Mouse (Mus musculus) neural tube, embryonic 15.5 days (tissue): ENCODE results near the gene Lrrc75a. TPM values are rescaled to one million over a fixed set of nuclear protein-coding genes. Genes with fewer than 3 reads are reported as not detected.
A peak's percentile ranks its signal among the peaks of the same experiment; 100 is the strongest.

Experiments
- ATAC-seq: fragments of 200-750 bp; cut with Nextera tagmentation; 2 replicates; pipeline ENCODE4 v1.8.0; 2017; ENCODE audit warnings: mild to moderate bottlenecking, moderate TSS enrichment, moderate library complexity; ENCODE audit not compliant: low FRiP score
- H3K27ac ChIP-seq: fragments of 300-500 bp; sonication (generic); replicated peaks from 2 replicates; pipeline ENCODE4 v1.5.1; 2015; ENCODE audit warnings: mild to moderate bottlenecking, inconsistent platforms
- H3K27me3 ChIP-seq: fragments of 300-500 bp; sonication (generic); replicated peaks from 2 replicates; pipeline ENCODE4 v1.6.1; 2015; ENCODE audit warnings: inconsistent platforms
- H3K36me3 ChIP-seq: fragments of 300-500 bp; sonication (generic); 2 replicates; pipeline ENCODE4 v1.6.1; 2015; ENCODE audit warnings: inconsistent platforms
- H3K4me1 ChIP-seq: fragments of 300-500 bp; sonication (generic); 2 replicates; pipeline ENCODE4 v1.6.1; 2015; ENCODE audit warnings: inconsistent platforms
- H3K4me2 ChIP-seq: fragments of 300-500 bp; sonication (generic); 2 replicates; pipeline ENCODE4 v1.6.1; 2015; ENCODE audit warnings: inconsistent platforms, mild to moderate bottlenecking, moderate library complexity
- H3K4me3 ChIP-seq: fragments of 300-500 bp; sonication (generic); replicated peaks from 2 replicates; pipeline ENCODE4 v1.5.1; 2015; ENCODE audit warnings: mild to moderate bottlenecking, inconsistent platforms
- H3K9ac ChIP-seq: fragments of 300-500 bp; sonication (generic); replicated peaks from 2 replicates; pipeline ENCODE4 v1.6.1; 2015; ENCODE audit warnings: mild to moderate bottlenecking, inconsistent platforms
- H3K9me3 ChIP-seq: fragments of 300-500 bp; sonication (generic); replicated peaks from 2 replicates; pipeline ENCODE4 v1.6.1; 2016; ENCODE audit warnings: inconsistent platforms
- WGBS: fragments of 180-500 bp; shearing (Covaris S2); methylation state at CpG from one replicate; pipeline ENCODE4 v1.1.7; 2015; ENCODE audit warnings: mixed read lengths; 5-methylcytosine and 5-hydroxymethylcytosine counted together
- polyA plus RNA-seq: library from polyadenylated mRNA; unstranded; fragments of >200 nt; fragmentation: Nextera tagmentation; extraction: Ambion mirVana; gene quantifications from 2 replicates; pipeline ENCODE4 v1.2.1, GENCODE M21; 2015

Gene Lrrc75a
- polyA plus RNA-seq, 1 experiment from 2014 or later: 8.2 TPM

- Histone ChIP-seq H3K9ac (peak overlapping the region; percentile 61), H3K27me3 (no peaks in the 10 kb centered on the region), H3K4me3 (peak overlapping the region; percentile 59), H3K27ac (peak overlapping the region; percentile 80), H3K9me3 (no peaks in the 10 kb centered on the region), H3K4me2 (peak overlapping the region; percentile 86), H3K36me3 (peaks cover 10% of the 10 kb centered on the region; the same call in 1 of the 2 replicates), H3K4me1 (peaks cover 24% of the 10 kb centered on the region)
- 67% methylated on average over 16 of the region's 16 CpGs for WGBS
- peak; percentile 35; the same call in 1 of the 2 replicates for ATAC-seq
Measured at GRCm38 (mm10) chr11:62576530-62577152, 71.7 kb downstream of the Lrrc75a start.

DNA sequence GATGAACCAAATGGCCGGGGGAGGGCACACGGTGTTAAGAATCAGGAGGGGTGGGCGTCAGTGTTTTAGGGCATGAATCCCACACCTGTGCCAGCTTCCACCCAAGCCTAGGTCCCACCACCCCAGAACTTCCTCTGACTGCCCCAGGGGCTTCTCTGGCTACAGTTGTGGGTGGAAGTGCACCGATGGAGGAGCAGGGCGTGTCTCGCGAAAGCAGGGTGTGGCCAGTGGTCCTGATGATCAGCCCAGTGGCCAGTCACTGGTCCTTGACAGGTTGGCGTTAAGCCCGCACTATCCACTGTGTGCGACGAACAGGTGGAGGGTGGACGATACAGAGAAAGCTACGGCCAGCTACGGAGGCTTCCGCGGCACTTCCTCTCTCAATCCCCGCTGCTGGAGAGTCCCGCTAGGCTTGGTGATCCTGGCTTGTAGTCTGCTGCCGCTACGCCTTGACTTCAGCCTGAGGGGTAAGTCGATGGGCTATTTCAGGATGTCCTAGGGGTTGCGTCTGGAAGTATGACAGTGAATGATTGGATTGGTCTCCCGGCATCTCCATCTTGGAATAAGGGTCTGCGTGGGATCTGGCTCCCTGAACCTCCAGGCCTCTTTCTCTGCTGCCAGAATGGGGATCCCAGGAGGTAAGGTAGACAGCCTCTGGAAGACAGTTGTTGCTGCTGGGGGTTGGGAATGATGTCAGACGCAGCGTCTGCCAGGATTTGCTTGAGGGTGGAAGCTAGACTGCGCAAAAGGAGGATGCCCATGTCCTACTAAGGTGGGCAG is 72.5 kb downstream of the Lrrc75a start:
- H3K27ac ChIP-seq: peak overlapping the region; percentile 80
- peak overlapping the region; percentile 86 for H3K4me2 ChIP-seq
- peaks cover 24% of the 10 kb centered on the region for H3K4me1 ChIP-seq
- H3K36me3 ChIP-seq: peaks cover 10% of the 10 kb centered on the region; the same call in 1 of the 2 replicates
- no peaks in the 10 kb centered on the region for H3K27me3 ChIP-seq
- WGBS: 5% methylated on average over 27 of the region's 27 CpGs
- peak; percentile 85 for ATAC-seq
- H3K4me3 ChIP-seq: peak overlapping the region; percentile 59
- no peaks in the 10 kb centered on the region for H3K9me3 ChIP-seq
- H3K9ac ChIP-seq: peak overlapping the region; percentile 61

GRCm38 (mm10) chr11:62575297-62575658 is 73.0 kb downstream of the Lrrc75a start:
- 2% methylated on average over 9 of the region's 9 CpGs for WGBS
- peak; percentile 76 for ATAC-seq
- H3K4me1 ChIP-seq: peaks cover 24% of the 10 kb centered on the region
- peak overlapping the region; percentile 86 for H3K4me2 ChIP-seq
- H3K27ac ChIP-seq: peak overlapping the region; percentile 80
- H3K9me3 ChIP-seq: no peaks in the 10 kb centered on the region
- H3K9ac ChIP-seq: peak overlapping the region; percentile 61
- peak overlapping the region; percentile 59 for H3K4me3 ChIP-seq
- H3K36me3 ChIP-seq: peaks cover 10% of the 10 kb centered on the region; the same call in 1 of the 2 replicates
- no peaks in the 10 kb centered on the region for H3K27me3 ChIP-seq

DNA sequence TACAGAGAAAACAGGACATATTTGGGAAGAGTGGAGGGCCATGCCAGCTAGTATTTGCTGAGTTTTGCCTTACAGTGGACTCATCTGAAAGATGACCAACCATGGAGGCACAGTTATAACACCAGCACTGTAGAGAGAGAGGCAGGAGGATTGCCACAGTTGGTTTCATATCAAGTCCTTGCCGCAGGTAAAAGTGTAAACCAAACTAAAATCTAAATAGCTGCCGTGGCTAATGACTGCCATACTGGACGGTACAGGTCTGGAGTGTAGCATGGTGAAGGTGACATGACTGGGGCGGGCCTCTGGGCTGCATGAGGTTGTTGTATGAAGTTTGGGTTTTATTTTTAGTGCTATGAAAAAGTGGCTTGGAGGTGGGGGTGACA is 73.6 kb downstream of the Lrrc75a start:
- H3K4me2 ChIP-seq: peak overlapping the region; percentile 86; the same call in 1 of the 2 replicates
- no peak for ATAC-seq
- H3K9me3 ChIP-seq: no peaks in the 10 kb centered on the region
- no peaks in the 10 kb centered on the region for H3K27me3 ChIP-seq
- no peak overlapping the region for H3K4me3 ChIP-seq
- no peak overlapping the region for H3K9ac ChIP-seq
- H3K4me1 ChIP-seq: peaks cover 24% of the 10 kb centered on the region
- no peak overlapping the region for H3K27ac ChIP-seq
- 90% methylated on average over 4 of the region's 4 CpGs for WGBS
- peaks cover 10% of the 10 kb centered on the region; the same call in 1 of the 2 replicates for H3K36me3 ChIP-seq

GRCm38 (mm10) chr11:62573959-62574702 is 74.2 kb downstream of the Lrrc75a start, which contains the start of gene Trpv2:
Trpv2 (plus strand) TSS chr11:62574486.
- Histone ChIP-seq H3K36me3 (peaks cover 5% of the 10 kb centered on the region; the same call in 1 of the 2 replicates), H3K4me2 (peak within 1 kb of the TSS; percentile 86), H3K4me1 (peaks cover 24% of the 10 kb centered on the region), H3K27me3 (no peaks in the 10 kb centered on the region), H3K27ac (peak within 1 kb of the TSS; percentile 80; the same call in 1 of the 2 replicates), H3K4me3 (peak within 1 kb of the TSS; percentile 59), H3K9me3 (no peaks in the 10 kb centered on the region), H3K9ac (peak within 1 kb of the TSS; percentile 61)
- no peak for ATAC-seq
- WGBS: 87% methylated on average over 6 of the region's 6 CpGs

- WGBS: 78% methylated on average over 3 of the region's 3 CpGs
- Histone ChIP-seq H3K4me3 (no peak overlapping the region), H3K4me1 (no peaks in the 10 kb centered on the region), H3K36me3 (no peaks in the 10 kb centered on the region), H3K9me3 (no peaks in the 10 kb centered on the region), H3K4me2 (no peak overlapping the region), H3K27ac (no peak overlapping the region), H3K27me3 (no peaks in the 10 kb centered on the region), H3K9ac (no peak overlapping the region)
- no peak for ATAC-seq
Measured at GRCm38 (mm10) chr11:62568300-62568699, 80.0 kb downstream of the Lrrc75a start.

- no peak for ATAC-seq
- H3K9ac ChIP-seq: no peak overlapping the region
- 60% methylated on average over 1 of the region's 1 CpGs for WGBS
Measured at GRCm38 (mm10) chr11:62566211-62566610, 82.1 kb downstream of the Lrrc75a start.

DNA sequence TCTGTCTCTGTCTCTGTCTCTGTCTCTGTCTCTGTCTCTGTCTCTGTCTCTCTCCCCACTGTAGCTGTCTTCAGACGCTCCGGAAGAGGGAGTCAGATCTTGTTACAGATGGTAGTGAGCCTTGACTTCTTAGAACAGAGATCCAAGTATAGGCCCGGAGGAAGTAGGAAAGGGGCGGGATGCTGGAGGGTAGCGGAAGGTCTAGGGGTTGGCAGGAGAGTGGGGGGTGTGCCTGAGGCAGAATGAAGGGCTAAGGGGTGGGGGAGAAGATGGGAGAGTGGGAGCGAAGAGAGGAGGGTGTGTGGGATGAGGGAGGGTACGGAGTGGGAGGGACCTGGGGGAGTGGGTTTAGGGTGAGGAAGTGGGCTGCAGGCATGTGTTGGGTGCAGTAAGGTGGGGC is 82.6 kb downstream of the Lrrc75a start:
- no peak overlapping the region for H3K4me2 ChIP-seq
- ATAC-seq: no peak
- H3K27ac ChIP-seq: no peak overlapping the region
- WGBS: 78% methylated on average over 7 of the region's 7 CpGs
- peaks cover 1% of the 10 kb centered on the region; the same call in 1 of the 2 replicates for H3K4me1 ChIP-seq
- no peak overlapping the region for H3K9ac ChIP-seq
- no peaks in the 10 kb centered on the region for H3K9me3 ChIP-seq
- no peaks in the 10 kb centered on the region for H3K36me3 ChIP-seq
- H3K4me3 ChIP-seq: no peak overlapping the region
- no peaks in the 10 kb centered on the region for H3K27me3 ChIP-seq

More at GRCm38 (mm10) chr11:62566211-62566610, 82.1 kb downstream of the Lrrc75a start:
- H3K36me3 ChIP-seq: no peaks in the 10 kb centered on the region
- no peak overlapping the region for H3K27ac ChIP-seq
- no peaks in the 10 kb centered on the region for H3K9me3 ChIP-seq
- no peaks in the 10 kb centered on the region for H3K4me1 ChIP-seq
- no peak overlapping the region for H3K4me3 ChIP-seq
- no peaks in the 10 kb centered on the region for H3K27me3 ChIP-seq
- H3K4me2 ChIP-seq: no peak overlapping the region

GRCm38 (mm10) chr11:62563590-62563989 is 84.7 kb downstream of the Lrrc75a start:
- Histone ChIP-seq H3K9me3 (no peaks in the 10 kb centered on the region), H3K27me3 (no peaks in the 10 kb centered on the region), H3K36me3 (no peaks in the 10 kb centered on the region), H3K9ac (no peak overlapping the region), H3K4me3 (no peak overlapping the region), H3K27ac (no peak overlapping the region), H3K4me1 (peaks cover 6% of the 10 kb centered on the region; the same call in 1 of the 2 replicates), H3K4me2 (no peak overlapping the region)
- 95% methylated on average over 2 of the region's 2 CpGs for WGBS
- ATAC-seq: no peak

DNA sequence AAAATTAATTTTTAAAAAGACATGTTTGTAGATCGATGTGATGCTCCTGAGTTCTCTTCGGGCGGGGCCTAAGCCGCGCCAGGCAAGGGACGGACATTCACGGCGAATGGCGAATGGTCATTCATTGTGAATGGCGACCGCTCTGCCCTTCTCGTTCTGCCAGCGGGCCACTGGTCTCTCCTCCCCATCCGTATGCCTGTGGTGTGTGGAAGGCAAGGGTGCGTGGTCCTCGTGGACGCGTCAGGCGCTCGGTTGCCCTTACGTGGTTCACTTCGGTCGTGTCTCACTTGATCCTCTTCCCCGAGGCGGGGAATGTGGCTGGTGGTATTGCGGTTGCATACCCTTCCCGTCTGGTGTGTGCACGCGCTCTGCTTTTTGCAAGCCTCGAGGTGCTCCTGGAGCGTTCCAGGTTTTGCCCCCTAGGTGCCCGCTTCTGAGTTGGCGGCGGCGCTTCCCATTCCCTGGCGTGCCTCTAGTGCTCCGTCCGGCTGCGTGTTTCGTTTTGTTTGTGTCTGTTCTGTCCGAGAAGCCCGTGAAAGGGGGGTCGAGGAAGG is 87.8 kb downstream of the Lrrc75a start:
- Histone ChIP-seq H3K36me3 (no peaks in the 10 kb centered on the region), H3K4me1 (peaks cover 7% of the 10 kb centered on the region), H3K27ac (no peak overlapping the region), H3K27me3 (no peaks in the 10 kb centered on the region), H3K4me3 (peak overlapping the region; percentile 32), H3K9ac (peak overlapping the region; percentile 32; the same call in 1 of the 2 replicates), H3K9me3 (no peaks in the 10 kb centered on the region), H3K4me2 (peak overlapping the region; percentile 62)
- WGBS: 35% methylated on average over 43 of the region's 43 CpGs
- no peak for ATAC-seq

- no peak overlapping the region for H3K9ac ChIP-seq
- no peaks in the 10 kb centered on the region for H3K27me3 ChIP-seq
- WGBS: 69% methylated on average over 6 of the region's 6 CpGs
- H3K27ac ChIP-seq: no peak overlapping the region
- peaks cover 21% of the 10 kb centered on the region for H3K4me1 ChIP-seq
- H3K36me3 ChIP-seq: 0 out of 2 replicates have a peak, but pooled peaks cover 4% of the 10 kb centered on the region
- no peak for ATAC-seq
- no peak overlapping the region for H3K4me3 ChIP-seq
- H3K4me2 ChIP-seq: no peak overlapping the region
- H3K9me3 ChIP-seq: no peaks in the 10 kb centered on the region
Measured at GRCm38 (mm10) chr11:62558961-62559646, 89.2 kb downstream of the Lrrc75a start.
